Mouse (Mus musculus): ENCODE data around the gene Ripply1. TPM values are rescaled to one million over a fixed set of nuclear protein-coding genes. Genes with fewer than 3 reads are reported as not detected.

The Ripply1 gene
- polyA plus RNA-seq, 1 experiment: not detected

DNA sequence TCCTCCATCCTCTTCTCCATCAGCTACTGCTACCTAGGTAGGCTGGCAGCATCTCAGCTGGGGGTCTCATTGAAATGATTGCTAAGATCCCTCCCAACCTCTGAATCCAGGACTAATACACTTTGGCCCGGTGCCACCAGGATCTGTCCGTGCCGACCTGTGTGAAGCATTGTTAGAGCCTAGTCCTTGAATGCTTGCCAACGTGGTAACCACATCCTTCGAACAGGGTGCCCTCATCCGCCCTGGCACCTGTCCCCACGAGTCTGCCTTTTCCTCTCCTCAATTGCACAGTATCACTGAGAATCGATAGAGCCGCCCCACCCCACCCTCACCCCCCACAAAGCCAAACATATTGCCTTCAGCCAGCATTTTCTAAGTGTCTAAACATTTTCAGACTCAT lies 15.7 kb upstream of the Ripply1 start:
- no peak overlapping the region for H3K4me3 ChIP-seq (replicated peaks; ENCODE audit: control insufficient read depth, low read depth, low read length)
- no peaks in the 10 kb centered on the region; the same call in 1 of the 2 replicates for H3K4me1 ChIP-seq (ENCODE audit: control insufficient read depth, insufficient read depth, low read length)
- no peak overlapping the region for H3K27ac ChIP-seq (ENCODE audit: control insufficient read depth, insufficient read depth, low read depth, low read length, poor library complexity)
- no peak for TF ChIP-seq POLR2A (IDR thresholded peaks at IDR 0.05; ENCODE audit: borderline replicate concordance, control insufficient read depth, low read depth, low read length)
- 12% methylated on average over 9 of the region's 9 CpGs for WGBS

- no peaks in the 10 kb centered on the region; the same call in 1 of the 2 replicates for H3K4me1 ChIP-seq (ENCODE audit: control insufficient read depth, insufficient read depth, low read length)
- 24% methylated on average over 6 of the region's 6 CpGs for WGBS
- no peak overlapping the region for H3K4me3 ChIP-seq (replicated peaks; ENCODE audit: control insufficient read depth, low read depth, low read length)
- TF ChIP-seq POLR2A (IDR thresholded peaks at IDR 0.05; ENCODE audit: borderline replicate concordance, control insufficient read depth, low read depth, low read length) (no peak), CTCF (IDR thresholded peaks at IDR 0.05; ENCODE audit: control insufficient read depth, insufficient read depth, low read length) (no peak)
- H3K27ac ChIP-seq (ENCODE audit: control insufficient read depth, insufficient read depth, low read depth, low read length, poor library complexity): no peak overlapping the region
Measured at GRCm38 (mm10) chrX:139796037-139796436, 13.9 kb upstream of the Ripply1 start.

- Histone ChIP-seq H3K4me1 (ENCODE audit: control insufficient read depth, insufficient read depth, low read length) (no peaks in the 10 kb centered on the region; the same call in 1 of the 2 replicates), H3K27ac (ENCODE audit: control insufficient read depth, insufficient read depth, low read depth, low read length, poor library complexity) (no peak overlapping the region), H3K4me3 (replicated peaks; ENCODE audit: control insufficient read depth, low read depth, low read length) (no peak overlapping the region)
- TF ChIP-seq CTCF (IDR thresholded peaks at IDR 0.05; ENCODE audit: control insufficient read depth, insufficient read depth, low read length) (no peak), POLR2A (IDR thresholded peaks at IDR 0.05; ENCODE audit: borderline replicate concordance, control insufficient read depth, low read depth, low read length) (no peak)
- WGBS: 80% methylated on average over 7 of the region's 7 CpGs
Measured at GRCm38 (mm10) chrX:139794072-139794845, 12.1 kb upstream of the Ripply1 start.

DNA sequence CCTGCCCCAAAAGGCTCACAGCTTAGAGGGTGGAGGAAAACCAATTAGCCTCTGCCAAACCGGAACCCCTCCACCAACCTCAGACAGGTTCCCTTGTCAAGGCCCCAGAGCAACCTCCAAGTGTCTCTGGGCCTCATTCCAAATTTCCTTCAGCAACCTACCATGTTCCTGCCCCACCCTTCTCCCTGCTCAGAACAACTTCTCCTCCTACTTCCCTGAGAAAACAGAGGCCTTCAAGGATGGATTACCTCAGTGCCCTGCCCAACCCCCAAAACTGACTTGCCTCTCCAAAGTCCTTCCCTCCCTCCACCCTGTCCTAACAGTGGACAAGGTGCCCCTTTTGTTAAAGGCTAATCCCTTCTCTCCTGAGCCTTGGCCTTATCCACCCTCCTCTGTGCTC lies 3.6 kb upstream of the Ripply1 start:
- WGBS: 13% methylated on average over 1 of the region's 1 CpGs
- Histone ChIP-seq H3K4me3 (replicated peaks; ENCODE audit: control insufficient read depth, low read depth, low read length) (no peak overlapping the region), H3K27ac (ENCODE audit: control insufficient read depth, insufficient read depth, low read depth, low read length, poor library complexity) (no peak overlapping the region), H3K4me1 (ENCODE audit: control insufficient read depth, insufficient read depth, low read length) (no peaks in the 10 kb centered on the region)
- no peak for TF ChIP-seq CTCF (IDR thresholded peaks at IDR 0.05; ENCODE audit: control insufficient read depth, insufficient read depth, low read length)
- no peak for TF ChIP-seq POLR2A (IDR thresholded peaks at IDR 0.05; ENCODE audit: borderline replicate concordance, control insufficient read depth, low read depth, low read length)

DNA sequence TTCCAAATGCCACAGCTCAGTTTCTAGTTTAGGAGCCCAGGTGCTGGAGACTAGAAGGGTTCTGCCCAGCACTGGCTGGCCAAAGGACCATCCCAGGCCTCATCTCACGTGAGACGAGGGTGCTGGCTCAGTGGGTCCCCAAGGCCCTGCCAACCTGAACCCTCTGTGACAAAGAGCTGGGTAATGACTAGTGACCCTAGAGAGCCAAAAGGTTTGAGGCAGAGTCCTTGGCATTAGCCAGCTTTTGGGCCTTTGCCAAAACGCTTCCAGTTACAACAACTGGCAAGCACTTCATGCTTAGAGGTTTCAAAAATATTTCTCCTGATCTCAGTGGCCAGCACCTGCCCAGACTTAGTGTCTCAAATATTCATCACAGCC lies 881 bp upstream of the Ripply1 start:
- TF ChIP-seq POLR2A (IDR thresholded peaks at IDR 0.05; ENCODE audit: borderline replicate concordance, control insufficient read depth, low read depth, low read length) (no peak), CTCF (IDR thresholded peaks at IDR 0.05; ENCODE audit: control insufficient read depth, insufficient read depth, low read length) (no peak)
- WGBS: 73% methylated on average over 3 of the region's 3 CpGs
- H3K4me1 ChIP-seq (ENCODE audit: control insufficient read depth, insufficient read depth, low read length): no peaks in the 10 kb centered on the region
- H3K27ac ChIP-seq (ENCODE audit: control insufficient read depth, insufficient read depth, low read depth, low read length, poor library complexity): no peak overlapping the region
- no peak overlapping the region for H3K4me3 ChIP-seq (replicated peaks; ENCODE audit: control insufficient read depth, low read depth, low read length)

DNA sequence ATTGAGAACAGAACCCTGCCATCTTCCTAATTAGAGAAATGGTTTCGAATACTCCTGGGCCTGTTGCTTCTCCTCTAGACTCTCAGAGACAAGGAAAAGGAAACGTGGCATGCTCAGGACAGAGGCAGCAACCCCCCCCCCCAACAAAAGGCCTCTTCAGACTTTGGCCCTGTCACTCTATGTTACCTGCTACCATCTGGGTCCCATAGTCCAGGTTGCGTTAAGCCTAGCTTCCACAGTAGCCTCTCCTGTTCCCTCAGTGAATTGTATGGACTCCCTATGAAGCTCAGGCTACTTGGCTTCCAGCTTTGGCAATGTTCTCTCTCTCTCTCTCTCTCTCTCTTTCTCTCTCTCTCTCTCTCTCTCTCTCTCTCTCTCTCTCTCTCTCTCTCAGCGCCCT lies 590 bp downstream of the Ripply1 start:
- Histone ChIP-seq H3K4me1 (ENCODE audit: control insufficient read depth, insufficient read depth, low read length) (no peaks in the 10 kb centered on the region), H3K4me3 (replicated peaks; ENCODE audit: control insufficient read depth, low read depth, low read length) (no peak overlapping the region), H3K27ac (ENCODE audit: control insufficient read depth, insufficient read depth, low read depth, low read length, poor library complexity) (no peak overlapping the region)
- TF ChIP-seq POLR2A (IDR thresholded peaks at IDR 0.05; ENCODE audit: borderline replicate concordance, control insufficient read depth, low read depth, low read length): no peak
- TF ChIP-seq CTCF (IDR thresholded peaks at IDR 0.05; ENCODE audit: control insufficient read depth, insufficient read depth, low read length): no peak
- 78% methylated on average over 4 of the region's 4 CpGs for WGBS

DNA sequence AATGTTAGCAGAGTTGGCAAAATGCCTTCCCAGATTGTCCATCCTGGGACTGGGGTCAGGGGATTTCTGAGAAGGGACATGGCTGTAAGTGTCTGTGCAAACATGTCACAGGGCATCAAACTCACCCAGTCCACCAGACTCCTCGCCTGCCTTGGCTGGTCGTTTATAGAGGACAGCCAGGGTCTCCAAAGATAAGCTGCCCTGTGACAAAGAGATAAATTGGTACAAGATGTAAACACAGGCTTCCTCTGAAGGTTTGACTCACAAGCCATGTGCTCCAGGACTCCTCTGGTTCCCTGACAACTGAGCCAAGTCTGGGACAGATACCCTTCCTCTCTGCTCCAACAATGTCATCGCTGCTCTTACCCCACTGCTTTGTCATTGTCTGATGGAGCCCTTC lies 1.2 kb downstream of the Ripply1 start:
- TF ChIP-seq POLR2A (IDR thresholded peaks at IDR 0.05; ENCODE audit: borderline replicate concordance, control insufficient read depth, low read depth, low read length) (no peak), CTCF (IDR thresholded peaks at IDR 0.05; ENCODE audit: control insufficient read depth, insufficient read depth, low read length) (no peak)
- H3K4me1 ChIP-seq (ENCODE audit: control insufficient read depth, insufficient read depth, low read length): no peaks in the 10 kb centered on the region
- H3K4me3 ChIP-seq (replicated peaks; ENCODE audit: control insufficient read depth, low read depth, low read length): no peak overlapping the region
- H3K27ac ChIP-seq (ENCODE audit: control insufficient read depth, insufficient read depth, low read depth, low read length, poor library complexity): no peak overlapping the region
- WGBS: 60% methylated on average over 3 of the region's 3 CpGs

DNA sequence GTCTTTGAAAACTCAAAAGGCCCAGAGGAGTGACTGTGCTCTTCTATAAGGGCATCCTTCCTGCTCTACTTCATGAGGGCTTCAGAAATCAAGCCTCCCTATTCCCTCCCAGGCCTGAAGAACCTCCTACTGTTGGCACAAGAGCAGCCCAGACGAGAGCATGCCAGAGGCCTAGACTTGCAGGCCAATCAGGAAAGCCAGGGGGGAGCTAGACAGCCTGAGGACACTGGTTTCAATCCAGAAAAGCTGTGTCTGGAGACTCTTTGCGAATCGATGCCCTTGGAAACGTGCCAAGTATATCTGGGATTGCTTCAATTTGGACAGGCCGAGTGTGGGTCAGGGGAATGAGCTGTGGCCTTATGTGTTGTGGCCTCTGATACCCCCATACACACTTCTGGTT lies 2.8 kb downstream of the Ripply1 start:
- Histone ChIP-seq H3K4me1 (ENCODE audit: control insufficient read depth, insufficient read depth, low read length) (no peaks in the 10 kb centered on the region), H3K27ac (ENCODE audit: control insufficient read depth, insufficient read depth, low read depth, low read length, poor library complexity) (no peak overlapping the region), H3K4me3 (replicated peaks; ENCODE audit: control insufficient read depth, low read depth, low read length) (no peak overlapping the region)
- 73% methylated on average over 5 of the region's 5 CpGs for WGBS
- TF ChIP-seq POLR2A (IDR thresholded peaks at IDR 0.05; ENCODE audit: borderline replicate concordance, control insufficient read depth, low read depth, low read length) (no peak), CTCF (IDR thresholded peaks at IDR 0.05; ENCODE audit: control insufficient read depth, insufficient read depth, low read length) (no peak)

GRCm38 (mm10) chrX:139778886-139779285 lies 3.3 kb downstream of the Ripply1 start:
- Histone ChIP-seq H3K4me3 (replicated peaks; ENCODE audit: control insufficient read depth, low read depth, low read length) (no peak overlapping the region), H3K27ac (ENCODE audit: control insufficient read depth, insufficient read depth, low read depth, low read length, poor library complexity) (no peak overlapping the region), H3K4me1 (ENCODE audit: control insufficient read depth, insufficient read depth, low read length) (no peaks in the 10 kb centered on the region)
- WGBS: 82% methylated on average over 1 of the region's 1 CpGs
- TF ChIP-seq CTCF (IDR thresholded peaks at IDR 0.05; ENCODE audit: control insufficient read depth, insufficient read depth, low read length) (no peak), POLR2A (IDR thresholded peaks at IDR 0.05; ENCODE audit: borderline replicate concordance, control insufficient read depth, low read depth, low read length) (no peak)
